Mouse (Mus musculus) heart, postnatal 36 days (tissue): Measurements from ENCODE around the gene Cfap74. TPM values are rescaled to one million over a fixed set of nuclear protein-coding genes. Genes with fewer than 3 reads are reported as not detected.
A peak's percentile ranks its signal among the peaks of the same experiment; 100 is the strongest.

ENCODE experiments used
- DNase-seq, 2 experiments: peaks; one replicate each; pipeline ENCODE4 v3.0.0; 2021 to 2022
- intact Hi-C: fragments of 180-260 bp; cut with DNase I; formaldehyde crosslinking; loops from one replicate; pipeline ENCODE4 v1.15.1; 2025
- total RNA-seq, 2 experiments: library from RNA; stranded (reverse); gene quantifications; 2 replicates each; pipeline ENCODE4 v1.2.3; 2021

The Cfap74 gene
- total RNA-seq, 2 experiments from 2014 or later: 0.19 to 0.22 TPM

- intact Hi-C loops: no loop called here
These were observed 82.1 kb downstream of the Cfap74 start, which contains the start of gene Gnb1 for GRCm38 (mm10) chr4:155490990-155491504. Gnb1 (plus strand) TSS chr4:155491361.

DNA sequence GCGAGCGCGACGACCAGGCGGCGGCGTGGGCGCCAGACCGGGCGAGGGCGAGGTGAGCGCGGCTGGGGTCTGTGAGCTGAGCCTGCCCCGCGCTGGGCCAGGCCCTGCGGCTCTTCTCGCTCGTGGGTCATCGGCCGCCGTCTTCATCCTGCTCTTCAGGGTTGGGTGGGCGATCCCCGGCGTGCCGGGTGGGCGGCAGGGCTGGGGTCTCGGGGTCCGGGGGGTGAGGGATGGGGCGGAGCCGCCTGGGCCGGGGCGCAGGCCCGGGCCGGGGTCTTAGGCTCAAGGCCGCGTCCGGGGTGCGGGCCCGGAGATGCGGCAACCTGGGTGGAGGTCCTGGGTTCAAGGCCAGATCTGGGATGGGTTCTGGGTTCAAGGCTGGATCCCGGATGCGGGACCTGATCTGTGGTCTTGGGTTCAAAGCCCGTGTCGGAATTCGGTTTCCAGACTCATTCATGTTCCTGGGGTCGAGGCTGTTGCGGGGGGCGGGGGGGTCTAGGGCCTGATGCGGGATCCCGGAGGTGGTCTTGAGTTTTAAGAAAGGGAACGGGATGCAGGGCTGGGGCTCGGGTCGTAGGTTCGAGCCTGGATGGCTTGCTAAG lies 82.6 kb downstream of the Cfap74 start:
- intact Hi-C loops: no loop called here
- DNase-seq: no peak

More at GRCm38 (mm10) chr4:155490990-155491504, 82.1 kb downstream of the Cfap74 start, which contains the start of gene Gnb1:
- peak; percentile 98 for DNase-seq

- intact Hi-C loops: no loop called here
- DNase-seq: peak; percentile 66 to 75
These were observed 83.2 kb downstream of the Cfap74 start for GRCm38 (mm10) chr4:155492131-155492633.

- intact Hi-C loops: loop anchor here (2.0 kb wide), 1 partner anchor 14 kb away; no protein-coding TSS in a partner anchor
These were observed 85.9 kb downstream of the Cfap74 start for GRCm38 (mm10) chr4:155494891-155495290.

GRCm38 (mm10) chr4:155497963-155498362 lies 89.0 kb downstream of the Cfap74 start:
- DNase-seq: no peak
- intact Hi-C loops: no loop called here

More at GRCm38 (mm10) chr4:155494891-155495290, 85.9 kb downstream of the Cfap74 start:
- no peak for DNase-seq

DNA sequence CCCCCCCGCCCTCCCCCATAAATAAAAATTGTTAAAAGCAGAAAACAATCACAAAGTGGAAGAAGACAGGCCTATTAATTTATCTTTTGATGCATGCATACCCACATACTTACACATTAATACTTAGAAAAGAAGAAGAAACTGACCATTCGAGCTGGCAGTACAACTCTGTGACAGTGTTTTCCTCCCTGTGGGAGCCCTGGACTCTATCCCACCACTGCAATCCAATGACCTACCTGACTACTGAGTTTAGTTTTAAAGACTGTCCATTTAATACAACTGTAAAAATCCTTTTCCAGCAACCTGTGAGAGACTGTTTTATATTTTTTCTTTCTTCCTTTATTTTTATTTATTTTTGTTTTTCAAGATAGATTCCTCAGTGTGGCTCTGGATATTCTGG lies 92.1 kb downstream of the Cfap74 start:
- intact Hi-C loops: no loop called here
- DNase-seq: no peak

DNA sequence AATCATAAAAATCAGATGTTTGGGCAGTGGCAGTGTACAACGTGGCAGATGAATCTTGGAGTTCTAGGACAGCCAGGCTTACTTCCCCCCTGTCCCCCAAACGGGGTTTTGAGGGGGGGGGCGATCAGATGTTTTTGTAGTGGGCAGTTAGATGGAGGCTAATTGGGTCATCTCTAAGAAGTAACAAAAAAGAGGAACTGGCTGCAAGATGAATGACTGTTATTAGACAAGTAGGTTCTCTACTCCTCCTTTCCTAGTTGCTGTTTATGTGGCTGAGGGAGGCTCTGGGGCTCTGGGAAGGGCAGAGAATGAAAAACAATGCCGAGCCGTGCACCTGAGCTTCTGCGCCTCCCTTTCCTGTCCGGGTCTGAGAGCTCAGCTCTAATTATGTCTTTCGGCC lies 96.1 kb downstream of the Cfap74 start:
- no peak for DNase-seq
- intact Hi-C loops: no loop called here

DNA sequence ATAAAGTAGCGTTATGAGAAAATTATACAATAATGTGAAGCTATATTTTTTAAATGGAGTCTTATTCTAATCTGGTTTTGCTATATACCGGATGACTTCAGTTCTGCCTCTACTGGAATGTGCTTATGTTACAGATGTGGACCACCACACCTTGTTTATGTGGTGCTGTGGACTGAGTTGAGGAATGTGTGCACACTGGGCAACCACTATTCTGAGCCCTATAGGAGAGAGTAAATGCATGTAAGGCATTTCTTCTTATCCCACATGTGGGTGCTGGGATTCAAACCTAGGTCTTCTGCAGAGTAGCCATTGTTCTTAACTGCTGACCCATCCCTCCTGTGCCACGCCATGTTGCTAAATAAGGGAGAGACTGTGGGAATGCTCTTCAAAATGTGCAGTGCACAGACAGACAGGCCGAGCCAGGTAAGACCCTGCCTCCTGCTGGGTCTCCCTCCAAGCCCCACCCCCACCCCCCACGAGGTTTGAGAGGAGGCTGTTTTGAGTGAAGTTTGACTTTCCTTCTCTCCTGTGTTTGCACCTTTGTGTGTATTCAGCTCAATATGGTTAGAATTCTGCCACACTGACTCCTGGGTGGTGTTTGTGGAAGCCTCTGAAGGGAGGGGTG lies 96.8 kb downstream of the Cfap74 start:
- no peak for DNase-seq
- intact Hi-C loops: no loop called here

- no peak for DNase-seq
- intact Hi-C loops: loop anchor here (2.0 kb wide), 1 partner anchor 14 kb away; no protein-coding TSS in a partner anchor
These were observed 99.6 kb downstream of the Cfap74 start for GRCm38 (mm10) chr4:155508614-155509013.

- DNase-seq: no peak
- intact Hi-C loops: no loop called here
These were observed 102.0 kb downstream of the Cfap74 start for GRCm38 (mm10) chr4:155510981-155511380.

- intact Hi-C loops: loop anchor here (5.0 kb wide), 1 partner anchor 42 kb away; no protein-coding TSS in a partner anchor
- no peak for DNase-seq
These were observed 105.8 kb downstream of the Cfap74 start for GRCm38 (mm10) chr4:155514810-155515209.

Other genes starting within 250 kb of the Cfap74 start
- 10 to 100 TPM; 53.3 to 56.8 TPM for gene Ski, start 186.6 kb upstream of the Cfap74 start, total RNA-seq
- gene Faap20, start 159.4 kb upstream of the Cfap74 start, total RNA-seq: 10 to 100 TPM; 14.5 to 18.3 TPM
- gene Prkcz, start 47.8 kb upstream of the Cfap74 start, total RNA-seq: 1 to 10 TPM; 1.7 to 2.8 TPM
- gene Gabrd, start 11.1 kb upstream of the Cfap74 start, total RNA-seq: not detected
- 1 to 10 TPM; 4.5 to 10.0 TPM for gene Tmem52, start 59.9 kb downstream of the Cfap74 start, total RNA-seq
- gene Gnb1, start 82.2 kb downstream of the Cfap74 start, total RNA-seq: 100 to 1,000 TPM; 176 to 187 TPM
- 10 to 100 TPM; 26.2 to 28.1 TPM for gene Nadk, start 153.2 kb downstream of the Cfap74 start, total RNA-seq
- gene Slc35e2, start 192.2 kb downstream of the Cfap74 start, total RNA-seq: 1 to 10 TPM; 6.7 to 8.1 TPM
- 10 to 100 TPM; 32.1 to 34.2 TPM for gene Cdk11b, start 215.7 kb downstream of the Cfap74 start, total RNA-seq
- gene Gm10563, start 236.2 kb downstream of the Cfap74 start, total RNA-seq: not detected
- 10 to 100 TPM in 1 of 2 experiments, 1 to 10 TPM in 1; 9.3 to 10.5 TPM for gene Mmp23, start 244.2 kb downstream of the Cfap74 start, total RNA-seq